Mouse (Mus musculus) heart, embryonic 15.5 days (tissue): Measurements from ENCODE around the gene Wdr3. TPM values are rescaled to one million over a fixed set of nuclear protein-coding genes. Genes with fewer than 3 reads are reported as not detected.

Experiments used
- ATAC-seq: fragments of 200-750 bp; cut with Nextera tagmentation; replicated peaks from 2 replicates; pipeline ENCODE4 v1.8.0; 2017; ENCODE audit warnings: low read depth, moderate TSS enrichment; ENCODE audit not compliant: insufficient number of reproducible peaks, insufficient read depth, low FRiP score
- H3K27ac ChIP-seq: fragments of 300-500 bp; sonication (generic); 2 replicates; pipeline ENCODE4 v1.5.1; 2015; ENCODE audit warnings: mild to moderate bottlenecking, inconsistent platforms
- H3K27me3 ChIP-seq: fragments of 300-500 bp; sonication (generic); 2 replicates; pipeline ENCODE4 v1.6.1; 2015; ENCODE audit warnings: inconsistent platforms
- H3K36me3 ChIP-seq: fragments of 300-500 bp; sonication (generic); 2 replicates; pipeline ENCODE4 v1.6.1; 2015; ENCODE audit warnings: mild to moderate bottlenecking, inconsistent platforms
- H3K4me1 ChIP-seq: fragments of 300-500 bp; sonication (generic); replicated peaks from 2 replicates; pipeline ENCODE4 v1.6.1; 2015; ENCODE audit warnings: inconsistent platforms
- H3K4me2 ChIP-seq: fragments of 300-500 bp; sonication (generic); 2 replicates; pipeline ENCODE4 v1.6.1; 2015; ENCODE audit warnings: inconsistent platforms, mild to moderate bottlenecking, moderate library complexity
- H3K4me3 ChIP-seq: fragments of 300-500 bp; sonication (generic); 2 replicates; pipeline ENCODE4 v1.5.1; 2015; ENCODE audit warnings: mild to moderate bottlenecking, inconsistent platforms
- H3K9ac ChIP-seq: fragments of 300-500 bp; sonication (generic); 2 replicates; pipeline ENCODE4 v1.6.1; 2015; ENCODE audit warnings: mild to moderate bottlenecking, inconsistent platforms
- H3K9me3 ChIP-seq: fragments of 300-500 bp; sonication (generic); replicated peaks from 2 replicates; pipeline ENCODE4 v1.6.1; 2016; ENCODE audit warnings: inconsistent platforms
- WGBS: fragments of 180-500 bp; shearing (Covaris S2); methylation state at CpG from one replicate; pipeline ENCODE4 v1.1.7; 2015; ENCODE audit warnings: mixed read lengths; 5-methylcytosine and 5-hydroxymethylcytosine counted together
- polyA plus RNA-seq: library from polyadenylated mRNA; unstranded; fragments of >200 nt; fragmentation: Nextera tagmentation; extraction: Ambion mirVana; gene quantifications from 2 replicates; pipeline ENCODE4 v1.2.1, GENCODE M21; 2015

Wdr3 gene
- polyA plus RNA-seq: 23.5 and 24.2 TPM in 2 replicates

DNA sequence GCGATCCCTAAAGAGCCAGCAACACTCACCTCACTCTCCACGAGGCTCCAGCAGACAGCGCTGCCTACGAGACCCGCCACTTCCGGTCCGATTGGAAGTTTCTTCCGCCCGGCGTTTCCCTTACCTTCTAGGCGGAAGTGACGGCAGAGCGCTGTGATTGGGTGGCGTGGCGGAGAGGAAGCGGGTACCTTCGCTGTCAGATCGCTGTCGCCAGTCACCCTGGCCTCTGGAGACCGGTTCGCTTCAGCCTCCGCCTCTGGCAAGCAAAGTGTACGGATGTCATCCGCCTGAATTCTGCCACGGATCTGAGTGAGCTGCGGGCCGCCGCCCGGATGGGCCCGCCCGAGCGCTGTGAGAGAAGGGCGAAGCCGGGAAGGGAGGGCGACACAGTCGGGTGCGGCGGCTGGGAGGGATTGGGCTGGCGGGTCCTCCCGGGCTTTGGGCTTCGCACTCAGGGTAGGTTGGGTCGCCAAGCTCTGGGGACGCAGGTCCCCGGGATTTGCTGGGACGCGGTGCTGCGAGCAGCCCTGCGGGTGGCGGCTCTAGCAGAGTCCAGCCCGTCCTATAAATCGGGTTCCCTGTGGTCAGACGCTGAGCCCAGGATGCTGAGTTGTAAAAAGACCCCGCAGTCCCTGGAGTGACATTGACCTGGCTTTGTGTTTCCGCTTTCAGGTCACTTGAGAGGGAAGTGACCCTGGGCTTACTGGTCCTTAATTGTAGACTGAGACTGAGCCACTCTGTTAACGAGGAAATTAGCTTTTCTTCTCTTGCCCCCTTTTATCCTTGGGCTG lies at the start of gene Wdr3, which contains the start of gene Gdap2:
TSS of gene Wdr3 (minus strand) at position 93 of the 791 bp plus-strand sequence.
TSS of gene Gdap2 (plus strand) at position 67 of the 791 bp plus-strand sequence.
- Histone ChIP-seq H3K27me3 (no peaks in the 10 kb centered on the region), H3K27ac (peak within 1 kb of the TSS; percentile 91), H3K4me2 (peak within 1 kb of the TSS; percentile 74), H3K36me3 (peaks cover 17% of the 10 kb centered on the region), H3K4me1 (peaks cover 14% of the 10 kb centered on the region), H3K9ac (peak within 1 kb of the TSS; percentile 80), H3K4me3 (peak within 1 kb of the TSS; percentile 80), H3K9me3 (no peaks in the 10 kb centered on the region)
- ATAC-seq: peak; percentile 95
- under 1% methylated on average over 54 of the region's 55 CpGs for WGBS

GRCm38 (mm10) chr3:100206973-100207372 lies 44.8 kb upstream of the Wdr3 start:
- Histone ChIP-seq H3K4me2 (no peak overlapping the region), H3K27me3 (no peaks in the 10 kb centered on the region), H3K9me3 (no peaks in the 10 kb centered on the region), H3K36me3 (peaks cover 33% of the 10 kb centered on the region), H3K9ac (no peak overlapping the region), H3K4me3 (no peak overlapping the region), H3K4me1 (no peaks in the 10 kb centered on the region), H3K27ac (no peak overlapping the region)
- no peak for ATAC-seq
- 51% methylated on average over 1 of the region's 1 CpGs for WGBS

- H3K27me3 ChIP-seq: no peaks in the 10 kb centered on the region
- H3K36me3 ChIP-seq: peaks cover 47% of the 10 kb centered on the region
- WGBS: 81% methylated on average over 7 of the region's 7 CpGs
- no peaks in the 10 kb centered on the region for H3K4me1 ChIP-seq
- ATAC-seq: no peak
- no peaks in the 10 kb centered on the region for H3K9me3 ChIP-seq
- no peak overlapping the region for H3K4me2 ChIP-seq
- H3K27ac ChIP-seq: no peak overlapping the region
- no peak overlapping the region for H3K9ac ChIP-seq
- no peak overlapping the region for H3K4me3 ChIP-seq
Measured at GRCm38 (mm10) chr3:100201554-100201953, 39.3 kb upstream of the Wdr3 start.

- H3K4me2 ChIP-seq: no peak overlapping the region
- H3K27me3 ChIP-seq: no peaks in the 10 kb centered on the region
- H3K4me1 ChIP-seq: no peaks in the 10 kb centered on the region
- peaks cover 22% of the 10 kb centered on the region for H3K36me3 ChIP-seq
- no peak overlapping the region for H3K9ac ChIP-seq
- no peak overlapping the region for H3K4me3 ChIP-seq
- WGBS: 64% methylated on average over 5 of the region's 5 CpGs
- no peak overlapping the region for H3K27ac ChIP-seq
- no peak for ATAC-seq
- no peaks in the 10 kb centered on the region for H3K9me3 ChIP-seq
Measured at GRCm38 (mm10) chr3:100194210-100194609, 32.0 kb upstream of the Wdr3 start.

GRCm38 (mm10) chr3:100189861-100190260 lies 27.7 kb upstream of the Wdr3 start:
- H3K9ac ChIP-seq: no peak overlapping the region
- ATAC-seq: no peak

DNA sequence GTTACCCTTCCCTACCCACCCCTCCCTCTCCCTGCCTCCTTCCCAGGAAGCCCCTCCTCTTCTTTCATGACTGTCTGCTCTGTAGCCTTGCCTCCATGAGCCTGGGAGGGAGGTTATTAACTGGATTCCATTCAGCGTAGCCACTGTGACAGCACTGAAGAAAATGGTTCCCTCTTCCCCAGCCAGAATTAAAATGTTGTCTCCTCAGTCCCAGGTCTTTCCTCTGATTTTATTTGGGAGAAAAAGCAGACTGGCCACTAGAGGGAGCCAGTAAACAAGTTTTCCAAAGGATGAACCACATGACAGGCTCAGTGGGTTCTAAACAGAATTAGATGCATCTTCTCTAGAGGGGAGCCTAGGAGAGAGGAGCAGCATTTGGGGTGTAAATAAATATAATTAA lies 27.2 kb upstream of the Wdr3 start:
- Histone ChIP-seq H3K27ac (no peak overlapping the region), H3K36me3 (peaks cover 18% of the 10 kb centered on the region), H3K4me1 (no peaks in the 10 kb centered on the region), H3K27me3 (no peaks in the 10 kb centered on the region), H3K9me3 (no peaks in the 10 kb centered on the region), H3K9ac (no peak overlapping the region), H3K4me2 (no peak overlapping the region), H3K4me3 (no peak overlapping the region)
- 42% methylated on average over 1 of the region's 1 CpGs for WGBS
- no peak for ATAC-seq

More at GRCm38 (mm10) chr3:100189861-100190260, 27.7 kb upstream of the Wdr3 start:
- peaks cover 18% of the 10 kb centered on the region for H3K36me3 ChIP-seq
- H3K4me3 ChIP-seq: no peak overlapping the region
- H3K27ac ChIP-seq: no peak overlapping the region
- H3K4me2 ChIP-seq: no peak overlapping the region
- no peaks in the 10 kb centered on the region for H3K4me1 ChIP-seq
- H3K27me3 ChIP-seq: no peaks in the 10 kb centered on the region
- no peaks in the 10 kb centered on the region for H3K9me3 ChIP-seq
- WGBS: 84% methylated on average over 11 of the region's 11 CpGs

DNA sequence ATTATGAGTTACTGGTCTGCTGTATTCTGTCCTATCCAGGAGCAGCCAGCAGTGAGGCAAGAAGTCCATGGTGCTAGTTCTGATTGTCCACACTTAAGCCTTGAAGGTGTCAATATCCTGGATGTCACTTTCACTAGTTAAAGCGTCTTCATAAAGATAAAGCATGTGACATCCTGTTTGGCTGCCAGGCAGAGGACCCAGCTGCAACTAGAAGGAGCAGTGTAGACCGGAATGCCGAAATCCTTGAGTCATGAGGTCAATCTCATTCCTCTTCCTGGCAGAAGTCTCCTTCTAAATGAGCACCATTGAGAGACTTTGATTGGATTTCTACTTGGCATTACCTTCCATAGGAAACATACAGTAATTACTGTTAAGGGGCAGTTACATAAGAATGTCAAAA lies 18.3 kb upstream of the Wdr3 start:
- Histone ChIP-seq H3K9me3 (no peaks in the 10 kb centered on the region), H3K4me2 (no peak overlapping the region), H3K9ac (no peak overlapping the region), H3K4me3 (no peak overlapping the region), H3K27me3 (no peaks in the 10 kb centered on the region), H3K36me3 (peaks cover 33% of the 10 kb centered on the region), H3K4me1 (no peaks in the 10 kb centered on the region), H3K27ac (no peak overlapping the region)
- ATAC-seq: no peak
- 58% methylated on average over 3 of the region's 3 CpGs for WGBS

- no peak overlapping the region for H3K4me3 ChIP-seq
- no peaks in the 10 kb centered on the region for H3K4me1 ChIP-seq
- peaks cover 50% of the 10 kb centered on the region for H3K36me3 ChIP-seq
- no peak overlapping the region for H3K9ac ChIP-seq
- ATAC-seq: no peak
- H3K9me3 ChIP-seq: no peaks in the 10 kb centered on the region
- no peak overlapping the region for H3K4me2 ChIP-seq
- H3K27ac ChIP-seq: no peak overlapping the region
- no peaks in the 10 kb centered on the region for H3K27me3 ChIP-seq
- WGBS: 91% methylated on average over 2 of the region's 2 CpGs
Measured at GRCm38 (mm10) chr3:100176031-100176430, 13.8 kb upstream of the Wdr3 start.

GRCm38 (mm10) chr3:100164991-100165390 lies 2.8 kb upstream of the Wdr3 start:
- ATAC-seq: no peak
- no peak overlapping the region for H3K9ac ChIP-seq
- H3K4me1 ChIP-seq: peaks cover 14% of the 10 kb centered on the region
- no peak overlapping the region for H3K4me3 ChIP-seq
- no peaks in the 10 kb centered on the region for H3K27me3 ChIP-seq
- H3K4me2 ChIP-seq: no peak overlapping the region
- H3K9me3 ChIP-seq: no peaks in the 10 kb centered on the region
- no peak overlapping the region for H3K27ac ChIP-seq
- peaks cover 8% of the 10 kb centered on the region; the same call in 1 of the 2 replicates for H3K36me3 ChIP-seq

GRCm38 (mm10) chr3:100163556-100163955 lies 1.3 kb upstream of the Wdr3 start:
- Histone ChIP-seq H3K4me3 (0 out of 2 replicates have a peak overlapping the region, but pooled peaks have one; percentile 1), H3K9me3 (no peaks in the 10 kb centered on the region), H3K4me1 (peaks cover 14% of the 10 kb centered on the region), H3K9ac (no peak overlapping the region; the same call in 1 of the 2 replicates), H3K36me3 (peaks cover 17% of the 10 kb centered on the region), H3K27me3 (no peaks in the 10 kb centered on the region), H3K27ac (no peak overlapping the region), H3K4me2 (0 out of 2 replicates have a peak overlapping the region, but pooled peaks have one; percentile 74)
- WGBS: 79% methylated on average over 2 of the region's 2 CpGs
- no peak for ATAC-seq

GRCm38 (mm10) chr3:100161665-100162314 lies 417 bp downstream of the Wdr3 start:
- H3K4me3 ChIP-seq: peak overlapping the region; percentile 80
- no peaks in the 10 kb centered on the region for H3K27me3 ChIP-seq
- H3K36me3 ChIP-seq: peaks cover 24% of the 10 kb centered on the region
- peak overlapping the region; percentile 74 for H3K4me2 ChIP-seq
- ATAC-seq: no peak
- no peaks in the 10 kb centered on the region for H3K9me3 ChIP-seq
- WGBS: 1% methylated on average over 35 of the region's 35 CpGs
- H3K9ac ChIP-seq: peak overlapping the region; percentile 73
- H3K27ac ChIP-seq: peak overlapping the region; percentile 60
- peaks cover 14% of the 10 kb centered on the region for H3K4me1 ChIP-seq
